Mouse (Mus musculus): ENCODE measurements around the gene Invs.

DNA sequence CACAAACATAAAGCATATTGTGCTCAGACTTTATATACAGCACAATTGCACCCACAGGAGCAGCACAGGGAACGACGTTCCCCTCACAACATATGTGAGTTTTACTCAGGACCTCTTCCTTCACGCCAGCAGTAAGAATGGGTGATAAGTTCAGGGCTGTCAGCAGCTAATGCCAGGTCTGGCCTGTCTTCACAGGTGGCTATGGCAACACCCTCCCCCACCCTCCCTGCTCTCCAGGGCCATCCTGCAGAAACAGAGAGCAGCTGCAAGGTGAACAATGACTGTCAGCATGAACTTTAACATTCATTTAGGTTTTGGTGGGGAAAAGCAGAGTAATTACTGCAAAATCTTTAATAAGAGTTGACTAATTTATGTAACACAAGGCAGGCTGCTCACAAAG is 147.9 kb downstream of the Invs start:
- TF ChIP-seq CTCF (IDR thresholded peaks at IDR 0.05; ENCODE audit: extremely low read depth, insufficient read length, insufficient replicate concordance, low read depth, low read length) (no peak), POLR2A (IDR thresholded peaks at IDR 0.05; ENCODE audit: low read depth, low read length) (no peak)
